Mouse (Mus musculus): ENCODE data around the gene Sbpl.

- TF ChIP-seq CTCF (IDR thresholded peaks at IDR 0.05; ENCODE audit: low read depth) (no peak), EP300 (IDR thresholded peaks at IDR 0.05; ENCODE audit: low read depth) (no peak)
Observed at GRCm38 (mm10) chr17:24004071-24004665, 49.1 kb upstream of the Sbpl start.

Data from liver, embryonic 14.5 days (tissue).